ENCODE assay signal across 13 mouse cellular contexts in the genomic region with DNA sequence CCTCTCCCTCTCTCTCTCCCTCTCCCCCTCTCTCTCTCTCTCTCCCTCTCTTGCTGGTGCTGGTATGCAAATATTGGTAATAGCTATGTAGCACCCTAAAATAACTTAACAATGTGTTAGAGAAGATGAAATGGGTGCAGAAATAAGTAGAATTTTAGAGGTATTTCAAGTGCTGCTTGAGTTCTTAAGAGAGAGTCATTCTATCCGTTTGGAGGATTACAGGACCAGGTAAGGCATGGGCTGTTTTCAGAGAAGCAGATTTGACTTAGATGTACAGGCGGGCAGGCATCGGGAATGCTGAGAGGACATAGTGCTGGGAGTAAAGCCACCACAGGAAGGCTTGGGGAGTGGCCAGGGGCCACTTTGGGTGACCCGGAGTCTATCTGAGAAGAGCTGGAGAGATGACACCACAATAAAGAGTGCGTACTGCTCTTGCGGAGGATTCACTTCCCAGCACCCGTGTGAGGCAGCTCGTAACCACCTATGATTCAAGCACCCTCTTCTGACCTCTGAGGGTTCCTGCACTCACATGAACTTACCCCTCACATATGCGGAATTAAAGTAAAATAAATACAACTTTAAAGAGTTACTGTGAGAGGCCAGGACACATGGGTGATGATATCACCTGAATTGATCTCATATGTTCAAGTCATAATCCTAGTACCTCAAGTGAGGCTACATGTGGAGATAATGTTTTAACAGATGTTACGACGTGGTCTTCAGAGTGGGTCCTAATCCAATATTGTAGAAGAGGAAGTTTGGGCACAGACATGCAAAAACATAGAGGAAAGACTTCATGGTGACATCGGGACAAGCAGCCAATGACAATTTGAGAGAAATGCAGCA. TPM values are rescaled to one million over a fixed set of nuclear protein-coding genes. Genes with fewer than 3 reads are reported as not detected.
A peak's percentile ranks its signal among the peaks of the same experiment; 100 is the strongest.
DNase-seq lines count a peak whose midpoint lies in the region; ATAC-seq and TF ChIP-seq lines count a peak whose summit lies in the region.
"Had no signal": no experiment of that assay in that cellular context is flagged by ENCODE, and none has a peak within 500 bp of the region (broad histone marks: within the 10 kb centered on the region; RNA-seq: fewer than 3 reads in every experiment).

No protein-coding gene starts in this region.

- DNase-seq in layer of hippocampus, adult 2 months (ENCODE audit: low spot score in 2 of 2): no peak
- no peak for DNase-seq in layer of hippocampus, adult 9-11 months
- DNase-seq in A20 (ENCODE audit: low read depth, low spot score): peak; percentile 25
- DNase-seq in thymus, adult 2 months: no peak
- DNase-seq in adrenal gland, adult 18-20 months (ENCODE audit: low spot score in 2 of 2): no peak
- DNase-seq: cerebellum, adult 18-20 months; embryo, embryonic 11 days; heart, postnatal 36 days had no signal

- H3K4me1 ChIP-seq in ES-Bruce4 (ENCODE audit: control insufficient read depth, insufficient read depth, low read length): peaks cover 2% of the 10 kb centered on the region
- peaks cover 18% of the 10 kb centered on the region for H3K4me1 ChIP-seq in liver, embryonic 16.5 days (ENCODE audit: control insufficient read depth, low read depth, low read length)
- H3K4me1 ChIP-seq in thymus, adult 2 months (replicated peaks; ENCODE audit: control insufficient read depth, insufficient read depth, low read length): no peaks in the 10 kb centered on the region
- H3K4me1 ChIP-seq: forebrain, embryonic 15.5 days; heart, embryonic 10.5 days had no signal

- H3K4me3 ChIP-seq in layer of hippocampus, adult 2 months: no peak overlapping the region
- no peak overlapping the region for H3K4me3 ChIP-seq in ES-Bruce4 (ENCODE audit: low read depth, low read length)
- H3K4me3 ChIP-seq in liver, embryonic 16.5 days (ENCODE audit: low read depth, low read length): no peak overlapping the region
- H3K4me3 ChIP-seq in thymus, adult 2 months (ENCODE audit: control insufficient read depth, insufficient read depth, low read length): no peak overlapping the region
- H3K4me3 ChIP-seq: forebrain, embryonic 15.5 days; heart, embryonic 10.5 days; midbrain, embryonic 10.5 days had no signal

- H3K4me2 ChIP-seq in liver, embryonic 16.5 days (ENCODE audit: low read depth, low read length): 0 out of 2 replicates have a peak overlapping the region, but pooled peaks have one; percentile 5
- H3K4me2 ChIP-seq: forebrain, embryonic 15.5 days had no signal

- ATAC-seq in liver, embryonic 16.5 days (ENCODE audit: low read depth): no peak
- ATAC-seq: forebrain, embryonic 15.5 days had no signal

- WGBS in liver, embryonic 16.5 days (ENCODE audit: insufficient replicate concordance): 45% methylated on average over 12 of the region's 12 CpGs
- WGBS in thymus, adult 2 months: 53% methylated on average over 12 of the region's 12 CpGs

- no peaks in the 10 kb centered on the region for H3K27me3 ChIP-seq in ES-Bruce4 (ENCODE audit: control insufficient read depth, insufficient read depth, low read length, poor library complexity, severe bottlenecking)
- H3K27me3 ChIP-seq in liver, embryonic 16.5 days (ENCODE audit: control insufficient read depth, insufficient read depth, low read depth, low read length): no peaks in the 10 kb centered on the region
- H3K27me3 ChIP-seq in thymus, adult 2 months (ENCODE audit: control insufficient read depth, insufficient read depth, low read length): no peaks in the 10 kb centered on the region
- H3K27me3 ChIP-seq: forebrain, embryonic 15.5 days had no signal

- no peaks in the 10 kb centered on the region for H3K9me3 ChIP-seq in ES-Bruce4 (replicated peaks; ENCODE audit: control insufficient read depth, insufficient read depth, low read length, poor library complexity, severe bottlenecking)
- no peaks in the 10 kb centered on the region for H3K9me3 ChIP-seq in liver, embryonic 16.5 days (replicated peaks; ENCODE audit: control insufficient read depth, low read length)
- H3K9me3 ChIP-seq: forebrain, embryonic 15.5 days; heart, embryonic 10.5 days; midbrain, embryonic 10.5 days had no signal

- no peak overlapping the region for H3K9ac ChIP-seq in ES-Bruce4 (ENCODE audit: low read depth, poor library complexity, severe bottlenecking)
- no peak overlapping the region for H3K9ac ChIP-seq in liver, embryonic 16.5 days (ENCODE audit: low read depth, low read length)
- H3K9ac ChIP-seq: forebrain, embryonic 15.5 days had no signal

- no peak overlapping the region for H3K27ac ChIP-seq in layer of hippocampus, adult 2 months
- no peak overlapping the region for H3K27ac ChIP-seq in ES-Bruce4 (ENCODE audit: insufficient read depth, low read length)
- H3K27ac ChIP-seq in liver, embryonic 16.5 days (ENCODE audit: low read length): no peak overlapping the region
- H3K27ac ChIP-seq in thymus, adult 2 months (ENCODE audit: control insufficient read depth, insufficient read depth, low read length): no peak overlapping the region
- H3K27ac ChIP-seq: forebrain, embryonic 15.5 days; heart, embryonic 10.5 days; midbrain, embryonic 10.5 days had no signal

- no peaks in the 10 kb centered on the region for H3K36me3 ChIP-seq in ES-Bruce4 (ENCODE audit: control insufficient read depth, insufficient read depth, low read length, poor library complexity, severe bottlenecking)
- H3K36me3 ChIP-seq in liver, embryonic 16.5 days (ENCODE audit: control insufficient read depth, insufficient read depth): no peaks in the 10 kb centered on the region
- H3K36me3 ChIP-seq in thymus, adult 2 months (ENCODE audit: control insufficient read depth, insufficient read depth, low read length): no peaks in the 10 kb centered on the region
- H3K36me3 ChIP-seq: forebrain, embryonic 15.5 days; heart, embryonic 10.5 days; midbrain, embryonic 10.5 days had no signal

- TF ChIP-seq POLR2A in ES-Bruce4 (IDR thresholded peaks at IDR 0.05; ENCODE audit: insufficient read depth, low read length): no peak
- TF ChIP-seq POLR2A in thymus, adult 2 months (IDR thresholded peaks at IDR 0.05; ENCODE audit: control insufficient read depth, extremely low read depth, insufficient read depth, low read length, poor library complexity): no peak

- TF ChIP-seq CTCF in layer of hippocampus, adult 2 months (conservative IDR thresholded peaks at IDR 0.05): 0 out of 2 replicates have a peak, but pooled peaks have one; percentile 8
- peak; percentile 12 for TF ChIP-seq CTCF in ES-Bruce4 (IDR thresholded peaks at IDR 0.05; ENCODE audit: low read depth, low read length)
- no peak for TF ChIP-seq CTCF in thymus, adult 2 months (IDR thresholded peaks at IDR 0.05; ENCODE audit: borderline replicate concordance, control insufficient read depth, extremely low read depth, insufficient read depth, low read length, poor library complexity)

- TF ChIP-seq EP300 in ES-Bruce4 (IDR thresholded peaks at IDR 0.05; ENCODE audit: insufficient read depth, low read depth, low read length): no peak

RNA-seq across cellular contexts. Expression of gene Actl6a, which starts 11.1 kb away (rescaled TPM):
- 10 to 100 TPM; 19.2 to 20.4 TPM for total RNA-seq in layer of hippocampus, adult 2 months (2021)
- 127 and 140 TPM in 2 replicates for polyA plus RNA-seq in ES-Bruce4 (2011; ENCODE audit: insufficient read depth, insufficient read length, low read depth, missing spikeins)
- 68.0 and 71.3 TPM in 2 replicates for polyA plus RNA-seq in liver, embryonic 16.5 days (2015; fragmentation: Nextera tagmentation; extraction: Ambion mirVana)
- 33.9 and 35.3 TPM in 2 replicates for polyA plus RNA-seq in thymus, adult 2 months (2012; rRNA removed)
- 10 to 100 TPM; 42.9 to 47.1 TPM for total RNA-seq in adrenal gland, adult 18-20 months (2021)

RNA-seq across cellular contexts. Expression of gene Ndufb5, which starts 41.8 kb away (rescaled TPM):
- 100 to 1,000 TPM; 192 to 210 TPM for total RNA-seq in layer of hippocampus, adult 2 months (2021)
- polyA plus RNA-seq in ES-Bruce4 (2011; ENCODE audit: insufficient read depth, insufficient read length, low read depth, missing spikeins): 166 TPM in 2 replicates
- polyA plus RNA-seq in liver, embryonic 16.5 days (2015; fragmentation: Nextera tagmentation; extraction: Ambion mirVana): 124 and 128 TPM in 2 replicates
- polyA plus RNA-seq in thymus, adult 2 months (2012; rRNA removed): 174 and 220 TPM in 2 replicates
- 100 to 1,000 TPM; 359 to 426 TPM for total RNA-seq in adrenal gland, adult 18-20 months (2021)

RNA-seq across cellular contexts. Expression of gene Mrpl47, which starts 42.4 kb away (rescaled TPM):
- total RNA-seq in layer of hippocampus, adult 2 months (2021): 10 to 100 TPM; 19.7 to 20.1 TPM
- polyA plus RNA-seq in ES-Bruce4 (2011; ENCODE audit: insufficient read depth, insufficient read length, low read depth, missing spikeins): 42.2 and 48.8 TPM in 2 replicates
- polyA plus RNA-seq in liver, embryonic 16.5 days (2015; fragmentation: Nextera tagmentation; extraction: Ambion mirVana): 12.7 and 13.6 TPM in 2 replicates
- 2.0 and 3.0 TPM in 2 replicates for polyA plus RNA-seq in thymus, adult 2 months (2012; rRNA removed)
- total RNA-seq in adrenal gland, adult 18-20 months (2021): 10 to 100 TPM; 29.6 to 43.1 TPM
